Mouse (Mus musculus) c-Kit-negative CD71-positive TER-119-positive erythroid progenitor cells, embryonic 14.5 days (primary cell): ENCODE measurements at regions not wholly inside any gene's neighbourhood (a gene's known extent, or its start where the extent isn't known, plus 50 kb on each side); places are given as distances from the start of the nearest gene placed in this dataset.

Experiments
- DNase-seq: peaks from one replicate; pipeline ENCODE4 v3.0.0-alpha.2; 2013; ENCODE audit warnings: low read depth, low spot score

DNA sequence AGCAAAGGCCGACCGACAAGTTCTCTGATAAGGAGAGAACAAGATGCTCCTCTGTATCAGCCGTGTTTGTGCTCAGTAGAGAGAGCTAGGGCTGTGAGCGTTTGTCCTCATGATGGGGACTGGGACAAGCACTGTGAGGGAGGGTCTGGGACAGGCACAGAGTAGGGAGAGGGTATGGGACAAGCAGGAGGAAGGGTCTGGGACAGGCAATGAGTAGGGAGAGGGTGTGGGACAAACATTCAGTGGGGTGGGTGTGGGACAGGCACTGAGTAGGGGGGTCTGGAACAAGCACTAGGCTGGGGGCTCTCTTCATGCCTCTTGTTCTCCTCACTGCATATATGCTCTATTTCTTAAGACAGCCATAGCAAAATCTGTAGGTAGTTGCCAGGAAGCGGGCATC, 70.2 kb upstream of the Plcl2 start:
- DNase-seq: no peak

DNA sequence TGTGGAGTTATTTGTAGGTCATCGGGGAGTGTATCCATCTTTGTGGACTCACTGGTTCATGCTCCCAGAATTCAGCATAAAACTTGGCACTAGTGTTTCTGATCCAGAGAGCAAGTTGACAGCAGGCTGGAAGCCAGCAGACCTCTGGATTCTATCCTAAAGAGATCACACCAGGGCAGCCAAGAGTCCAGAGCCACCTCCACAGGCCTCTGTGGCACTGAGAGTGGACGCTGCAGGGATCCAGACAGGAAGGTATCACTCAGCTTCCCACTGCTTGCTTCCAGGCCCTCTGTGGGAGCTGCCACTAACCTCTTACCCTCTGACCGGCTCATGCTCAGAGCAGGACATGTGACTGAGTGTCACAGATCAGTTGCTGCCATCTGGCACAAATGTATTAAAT, 69.8 kb upstream of the Plcl2 start:
- DNase-seq: no peak

DNA sequence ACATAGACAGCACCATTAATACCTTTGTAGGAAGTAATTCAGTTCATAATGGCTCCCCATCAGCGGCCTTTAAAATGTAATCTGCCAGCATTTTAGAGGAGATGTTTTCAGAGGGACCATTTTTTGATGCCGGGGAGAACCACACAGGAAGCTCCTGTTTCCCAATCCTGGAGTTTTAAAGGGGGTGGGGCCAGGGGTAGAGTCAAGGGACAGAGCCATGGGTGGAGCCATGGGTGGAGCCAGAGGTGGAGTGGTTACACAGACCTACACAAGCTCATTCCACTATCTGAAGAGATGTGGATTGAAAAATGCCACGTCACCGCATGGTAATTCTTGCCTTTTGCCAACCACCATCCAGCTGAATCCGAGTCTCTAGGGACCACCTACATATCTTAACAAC, 67.1 kb upstream of the Plcl2 start:
- DNase-seq: no peak

DNA sequence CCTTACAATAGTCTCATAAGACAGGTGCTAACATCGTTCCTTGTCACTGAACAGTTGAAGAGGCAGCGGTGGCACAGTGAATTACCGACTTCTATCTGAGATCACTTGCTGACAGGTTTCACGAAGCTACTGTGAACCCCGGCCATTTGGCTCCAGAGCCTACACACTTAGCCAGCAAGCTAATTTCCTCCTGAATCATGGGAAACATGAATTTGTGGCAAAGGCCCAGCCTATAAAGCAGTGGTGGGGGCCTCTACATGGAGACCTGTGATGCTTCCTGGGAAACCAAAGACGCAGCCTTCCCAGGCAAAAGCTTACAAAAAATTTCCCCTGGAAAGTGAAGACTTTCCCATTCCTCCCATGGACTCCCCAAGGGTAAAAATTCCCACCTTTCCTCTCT, 66.3 kb upstream of the Plcl2 start:
- DNase-seq: no peak

DNA sequence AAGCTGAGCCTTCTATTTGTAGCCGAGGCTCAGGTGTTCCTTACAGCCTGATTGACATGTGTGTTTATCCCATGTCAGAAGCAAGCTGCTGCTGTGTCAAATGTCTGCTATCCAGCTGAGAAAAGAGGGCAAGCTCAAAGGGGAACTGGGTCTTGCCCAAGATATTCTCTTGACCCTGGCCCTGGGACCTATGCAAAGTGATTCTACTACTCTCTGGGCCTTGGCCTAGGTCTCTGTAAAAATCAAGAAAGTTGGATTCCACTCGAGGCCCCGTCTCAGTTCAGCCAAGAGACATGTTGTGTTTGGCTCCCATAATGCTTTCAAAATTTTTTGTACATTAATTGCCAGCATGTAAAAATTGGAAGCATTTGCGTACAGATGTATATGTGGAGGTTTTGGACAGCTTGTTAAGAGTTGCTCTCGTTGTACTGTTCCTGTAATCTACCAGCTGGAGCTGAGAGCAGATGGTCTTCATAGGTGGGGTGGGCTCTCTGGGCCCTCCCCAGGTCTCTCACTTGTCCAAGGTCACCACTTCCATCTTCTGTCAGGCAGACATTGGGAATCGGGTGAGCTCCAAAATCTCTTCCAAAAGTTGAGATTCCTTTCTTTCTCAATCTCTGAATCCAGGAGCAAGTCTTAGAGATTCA, 65.7 kb upstream of the Plcl2 start:
- no peak for DNase-seq

DNA sequence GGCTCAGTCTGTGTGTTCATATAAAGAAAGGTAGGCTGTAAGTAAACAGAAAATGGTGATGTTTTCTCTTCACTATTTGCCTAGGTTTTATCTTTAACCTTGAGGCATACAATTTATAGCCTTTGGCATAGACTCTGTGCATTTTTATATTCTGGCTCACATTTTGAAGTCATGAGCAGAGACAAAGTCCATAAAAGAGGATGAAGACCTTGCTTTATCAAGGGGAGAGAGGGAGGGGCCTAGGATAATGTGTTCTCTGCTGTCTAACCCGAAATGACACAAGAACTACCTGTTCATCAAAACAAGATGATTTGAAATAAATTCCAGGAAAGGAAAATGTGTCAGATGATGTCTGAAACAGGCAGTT, 65.2 kb upstream of the Plcl2 start:
- no peak for DNase-seq

DNA sequence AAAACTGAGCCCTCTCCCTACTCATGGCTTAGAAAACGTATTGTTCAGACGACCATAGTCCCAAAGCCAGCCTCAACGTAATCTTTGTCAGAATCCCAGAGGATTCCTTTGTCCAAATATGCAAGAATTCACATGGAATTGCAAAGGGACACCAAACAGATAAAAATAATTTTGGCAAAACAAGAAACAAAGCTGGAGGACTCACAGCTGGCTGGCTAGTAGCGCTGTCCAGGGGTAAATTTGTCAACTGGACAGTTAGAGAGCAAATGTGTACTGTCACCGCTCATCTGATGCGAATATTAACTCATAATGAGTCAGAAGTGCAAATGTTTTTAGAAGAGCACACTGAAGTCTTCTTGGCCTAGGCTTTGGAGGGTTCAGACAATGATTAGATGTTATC, 60.5 kb upstream of the Plcl2 start:
- no peak for DNase-seq

DNA sequence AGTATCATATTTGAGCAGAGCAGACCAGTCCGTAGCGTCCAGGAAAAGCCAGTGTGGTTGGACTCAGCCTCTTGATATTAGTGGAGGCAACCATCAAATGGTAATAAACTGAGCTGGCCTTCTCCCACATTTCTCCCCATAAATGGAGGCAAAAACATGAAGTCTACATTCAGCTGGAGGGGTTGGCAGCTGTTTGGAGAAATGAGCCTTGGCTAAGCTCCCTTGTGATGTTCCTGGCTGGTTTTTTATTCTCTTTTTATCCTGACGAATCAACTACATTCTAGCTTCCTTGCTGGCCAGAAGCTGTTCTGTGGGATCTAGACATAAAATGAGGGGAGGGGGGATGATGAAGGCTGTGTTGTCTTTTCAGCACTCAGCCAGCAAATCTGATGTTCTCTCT, 57.6 kb upstream of the Plcl2 start:
- no peak for DNase-seq

DNA sequence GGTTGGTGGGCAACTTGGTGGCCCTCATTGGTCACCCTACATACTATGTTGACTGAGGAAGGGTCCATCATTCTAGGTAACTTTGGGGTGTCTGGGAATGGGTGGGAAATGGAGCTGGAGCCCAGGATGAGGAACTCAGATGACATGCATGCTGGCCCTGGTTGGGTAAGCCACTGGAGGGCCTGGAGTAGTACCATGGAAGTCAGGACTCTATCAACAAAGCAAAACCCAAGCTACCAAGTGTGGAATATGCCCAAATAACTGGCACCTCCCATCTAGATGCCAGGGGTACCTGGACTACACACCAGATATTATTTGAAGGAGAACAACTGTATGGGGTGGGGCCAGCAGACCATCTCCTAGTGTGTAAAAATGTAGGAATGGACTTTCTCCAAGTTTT, 55.7 kb upstream of the Plcl2 start:
- DNase-seq: no peak

DNA sequence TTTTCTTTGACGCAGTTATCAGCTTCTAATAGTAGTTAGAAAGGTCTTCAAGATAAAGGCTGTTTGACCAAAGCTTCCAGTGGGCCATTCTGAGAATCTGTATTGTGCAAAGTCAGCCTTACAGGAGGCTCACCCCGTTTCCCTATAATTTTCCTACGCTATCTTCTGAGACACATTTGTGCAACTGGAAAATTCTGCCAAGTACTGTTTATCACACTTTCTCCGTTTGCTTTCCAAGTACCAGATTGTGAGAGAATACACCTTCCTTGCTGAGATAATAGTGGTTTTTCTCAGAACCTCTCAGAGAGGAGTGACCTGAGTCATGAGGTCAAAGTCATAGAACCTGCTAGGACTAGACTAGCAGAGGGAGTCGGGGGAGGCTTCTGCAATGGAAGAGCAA, 55.2 kb upstream of the Plcl2 start:
- DNase-seq: no peak

DNA sequence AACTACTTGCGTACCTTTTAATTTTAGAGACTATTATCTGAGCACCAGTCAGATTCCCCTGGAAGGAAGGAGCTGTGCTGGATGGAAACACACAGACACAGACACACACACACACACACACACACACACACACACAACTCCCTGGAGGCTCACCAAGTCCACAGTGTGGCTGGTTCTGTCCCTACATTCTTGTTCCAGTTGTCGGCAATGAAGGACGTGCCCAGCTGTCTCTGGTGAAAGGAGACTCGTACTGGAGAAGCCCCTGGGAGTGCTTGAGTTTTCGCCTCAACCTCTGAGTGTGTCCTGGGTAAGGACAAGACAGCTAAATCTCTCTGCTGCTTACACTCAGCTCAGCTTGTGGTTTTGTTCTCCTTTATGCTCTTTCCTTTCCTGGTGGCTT, 54.3 kb upstream of the Plcl2 start:
- no peak for DNase-seq

DNA sequence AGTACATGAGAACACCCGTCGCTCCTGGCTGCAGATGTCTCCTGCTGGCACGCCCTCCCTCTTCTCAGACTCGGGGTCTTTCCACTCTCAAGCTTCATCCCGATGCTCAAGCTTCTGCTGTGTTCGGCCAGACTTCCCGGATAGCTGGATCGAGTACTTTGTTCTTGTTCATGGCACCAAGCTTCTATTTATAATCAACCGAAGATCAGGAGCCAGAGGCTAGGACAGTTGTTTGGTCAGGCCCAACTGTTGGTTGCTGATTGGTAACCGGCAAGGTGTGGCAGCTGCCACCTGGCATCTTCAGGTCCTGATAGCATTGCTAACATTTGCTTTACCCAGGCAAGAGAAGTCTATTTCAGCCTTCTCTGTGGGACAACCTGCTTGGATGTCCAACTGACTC, 53.5 kb upstream of the Plcl2 start:
- DNase-seq: no peak

DNA sequence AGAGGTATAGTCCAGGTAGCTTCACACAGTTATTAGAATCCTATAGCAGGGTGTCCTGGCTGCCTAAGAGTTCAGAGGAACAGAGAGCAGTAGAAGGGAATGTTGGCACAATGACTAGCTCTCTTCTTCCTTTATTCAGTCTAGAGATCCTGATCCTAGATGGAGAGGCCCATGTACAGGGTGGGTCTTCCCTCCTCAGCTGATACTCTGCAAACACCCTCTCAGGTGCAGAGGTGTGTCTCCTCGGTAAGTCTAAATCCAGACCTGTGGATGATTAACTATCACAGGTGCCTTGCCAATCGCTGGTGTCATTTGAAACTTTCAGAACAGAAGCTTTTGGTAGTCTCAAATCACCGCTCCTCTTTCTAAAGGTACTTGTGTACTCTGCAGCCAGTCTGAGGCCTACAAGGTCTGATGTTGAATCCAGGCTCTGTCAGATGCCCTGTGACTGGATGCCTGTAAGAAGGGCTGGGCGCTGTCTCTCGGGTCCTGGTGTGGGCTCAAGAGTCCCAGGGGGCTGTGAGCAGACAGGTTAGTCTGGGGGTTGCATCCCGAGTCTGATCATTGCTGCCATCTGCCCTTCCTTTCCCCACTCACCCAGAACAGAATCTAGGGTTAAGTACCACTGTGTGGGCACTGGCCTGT, 52.0 kb upstream of the Plcl2 start:
- DNase-seq: no peak

DNA sequence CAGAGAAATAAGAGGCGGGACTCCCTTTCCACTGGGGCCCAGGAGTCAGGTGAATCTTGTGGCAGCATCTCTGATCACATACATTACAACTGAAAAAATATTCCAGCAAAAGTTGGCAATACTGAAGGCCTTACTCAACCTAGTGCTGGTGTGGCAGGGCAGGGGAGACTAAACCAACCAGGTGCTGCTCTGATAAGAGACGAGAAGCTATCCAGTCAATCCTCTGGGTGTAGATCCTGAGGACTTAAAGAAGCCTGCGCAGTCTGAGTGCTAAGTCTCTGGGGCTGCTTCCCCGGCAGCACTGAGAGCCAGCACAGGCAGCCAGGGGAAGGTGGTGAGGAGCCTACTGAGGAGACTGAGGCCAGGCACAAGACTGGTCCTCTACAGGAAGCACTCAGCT, 51.0 kb upstream of the Plcl2 start:
- no peak for DNase-seq
